8 mouse cellular contexts compared by ENCODE assay signal in the genomic region with DNA sequence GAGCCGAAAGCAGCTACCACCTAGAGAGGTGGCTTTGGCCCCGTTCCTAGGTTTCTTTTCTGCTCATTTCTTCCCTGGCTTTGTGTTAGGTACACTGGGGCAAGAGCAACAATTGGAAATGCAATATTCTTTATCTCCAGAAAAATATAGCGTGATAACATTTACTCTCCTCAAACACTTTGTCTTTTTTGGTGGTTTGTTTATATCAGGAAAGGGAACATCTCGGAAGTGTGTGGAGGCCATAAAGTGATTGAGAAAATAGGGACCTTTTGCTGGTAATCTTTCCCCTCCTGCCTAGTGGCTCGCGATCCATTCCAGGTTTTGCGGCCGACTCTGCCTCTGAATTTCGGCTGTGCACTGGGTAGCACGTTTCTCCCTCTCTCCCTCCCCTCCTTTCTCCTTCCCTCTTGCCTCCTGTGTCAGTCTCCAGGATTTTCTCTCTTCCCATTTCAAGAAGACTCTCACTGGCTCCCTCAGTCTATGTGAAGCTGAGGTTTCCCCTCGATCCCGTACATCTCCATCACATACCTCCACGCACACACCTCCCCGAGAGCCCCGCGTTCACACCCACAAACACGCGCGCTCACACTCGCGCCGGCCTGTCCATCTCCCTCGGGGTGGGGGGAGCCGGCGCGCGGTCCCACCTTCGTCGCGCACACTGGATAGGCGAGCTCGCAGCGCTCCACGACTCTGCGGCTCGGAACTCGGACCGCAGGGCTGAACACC. TPM values are rescaled to one million over a fixed set of nuclear protein-coding genes. Genes with fewer than 3 reads are reported as not detected.
DNase-seq lines count a peak whose midpoint lies in the region; ATAC-seq lines count a peak whose summit lies in the region.

A gene (plus strand): TSS at position 440 of the 726 bp plus-strand sequence.

- H3K9ac ChIP-seq in forebrain, embryonic 11.5 days (ENCODE audit: low read length), result peak within 1 kb of the TSS; percentile 98
- peak within 1 kb of the TSS; percentile 77 for H3K9ac ChIP-seq in heart, embryonic 14.5 days (ENCODE audit: low read length)
- peak within 1 kb of the TSS; percentile 55 for H3K9ac ChIP-seq in liver, embryonic 12.5 days
- H3K9ac ChIP-seq in neural tube, embryonic 13.5 days, result peak within 1 kb of the TSS; percentile 89

- WGBS in forebrain, embryonic 11.5 days, result under 1% methylated on average over 38 of the region's 38 CpGs
- WGBS in heart, embryonic 14.5 days, result under 1% methylated on average over 38 of the region's 38 CpGs
- under 1% methylated on average over 38 of the region's 38 CpGs for WGBS in liver, embryonic 12.5 days (ENCODE audit: insufficient replicate concordance)
- under 1% methylated on average over 38 of the region's 38 CpGs for WGBS in neural tube, embryonic 13.5 days

- peak; percentile 74 for ATAC-seq in forebrain, embryonic 11.5 days (replicated peaks; ENCODE audit: low FRiP score)
- ATAC-seq in heart, embryonic 14.5 days (ENCODE audit: insufficient number of reproducible peaks, insufficient read depth, low FRiP score, low read depth), result peak; percentile 57
- ATAC-seq in liver, embryonic 12.5 days, result peak; percentile 50
- peak; percentile 76 for ATAC-seq in neural tube, embryonic 13.5 days (ENCODE audit: low read depth)

- no peaks in the 10 kb centered on the region for H3K9me3 ChIP-seq in forebrain, embryonic 11.5 days (ENCODE audit: control insufficient read depth, low read length)
- H3K9me3 ChIP-seq in heart, embryonic 14.5 days (ENCODE audit: control insufficient read depth, low read length), result no peaks in the 10 kb centered on the region
- H3K9me3 ChIP-seq in liver, embryonic 12.5 days (replicated peaks), result no peaks in the 10 kb centered on the region
- no peaks in the 10 kb centered on the region for H3K9me3 ChIP-seq in neural tube, embryonic 13.5 days

- H3K36me3 ChIP-seq in forebrain, embryonic 11.5 days (ENCODE audit: control insufficient read depth, insufficient read depth, low read length), result no peaks in the 10 kb centered on the region
- no peaks in the 10 kb centered on the region for H3K36me3 ChIP-seq in heart, embryonic 14.5 days (ENCODE audit: control insufficient read depth, insufficient read depth, low read length)
- no peaks in the 10 kb centered on the region for H3K36me3 ChIP-seq in liver, embryonic 12.5 days
- no peaks in the 10 kb centered on the region for H3K36me3 ChIP-seq in neural tube, embryonic 13.5 days

- H3K27ac ChIP-seq in forebrain, embryonic 11.5 days (ENCODE audit: low read depth, low read length), result peak within 1 kb of the TSS; percentile 95
- H3K27ac ChIP-seq in heart, embryonic 14.5 days (replicated peaks in 1 of 2; ENCODE audit: control insufficient read depth in 1 of 2, insufficient read depth in 1 of 2, low read depth in 2 of 2, low read length in 2 of 2), result peak within 1 kb of the TSS; percentile 63 to 77
- peak within 1 kb of the TSS; percentile 72 for H3K27ac ChIP-seq in liver, embryonic 12.5 days
- H3K27ac ChIP-seq in neural tube, embryonic 13.5 days (replicated peaks), result peak within 1 kb of the TSS; percentile 92

- peak within 1 kb of the TSS; percentile 85 for H3K4me3 ChIP-seq in forebrain, embryonic 11.5 days (ENCODE audit: low read depth, low read length)
- H3K4me3 ChIP-seq in heart, embryonic 14.5 days (ENCODE audit: control insufficient read depth in 1 of 2, insufficient read depth in 1 of 2, low read depth in 1 of 2, low read length in 2 of 2), result peak within 1 kb of the TSS; percentile 64 to 72
- H3K4me3 ChIP-seq in liver, embryonic 12.5 days, result peak within 1 kb of the TSS; percentile 56
- H3K4me3 ChIP-seq in neural tube, embryonic 13.5 days, result peak within 1 kb of the TSS; percentile 89

- peak; percentile 24 for DNase-seq in thymus, postnatal 4 days
- no peak for DNase-seq in thymus, adult 18-20 months
- peak; percentile 93 for DNase-seq in forebrain, embryonic 11.5 days (ENCODE audit: low spot score)
- DNase-seq in kidney, postnatal 10 days, result peak; percentile 91
- DNase-seq in urinary bladder, postnatal 25 days (ENCODE audit: low spot score), result peak; percentile 79

- H3K4me1 ChIP-seq in forebrain, embryonic 11.5 days (replicated peaks; ENCODE audit: control insufficient read depth, insufficient read depth, low read length), result peaks cover 8% of the 10 kb centered on the region; the same call in 1 of the 2 replicates
- H3K4me1 ChIP-seq in heart, embryonic 14.5 days (ENCODE audit: control insufficient read depth in 2 of 2, insufficient read depth in 2 of 2, low read length in 2 of 2), result 0 out of 4 replicates have a peak, but pooled peaks cover 0 to 3% of the 10 kb centered on the region in 2 experiments
- 0 out of 2 replicates have a peak, but pooled peaks cover 3% of the 10 kb centered on the region for H3K4me1 ChIP-seq in liver, embryonic 12.5 days
- H3K4me1 ChIP-seq in neural tube, embryonic 13.5 days (replicated peaks), result peaks cover 28% of the 10 kb centered on the region

- no peaks in the 10 kb centered on the region for H3K27me3 ChIP-seq in forebrain, embryonic 11.5 days (ENCODE audit: control insufficient read depth, insufficient read depth, low read length)
- H3K27me3 ChIP-seq in heart, embryonic 14.5 days (ENCODE audit: control insufficient read depth, insufficient read depth, low read length), result peaks cover 6% of the 10 kb centered on the region
- H3K27me3 ChIP-seq in liver, embryonic 12.5 days (replicated peaks), result peaks cover 38% of the 10 kb centered on the region
- H3K27me3 ChIP-seq in neural tube, embryonic 13.5 days, result peaks cover 3% of the 10 kb centered on the region; the same call in 1 of the 2 replicates

- H3K4me2 ChIP-seq in forebrain, embryonic 11.5 days (ENCODE audit: low read depth, low read length, severe bottlenecking), result peak within 1 kb of the TSS; percentile 74
- peak within 1 kb of the TSS; percentile 100 for H3K4me2 ChIP-seq in heart, embryonic 14.5 days (ENCODE audit: low read length)
- peak within 1 kb of the TSS; percentile 65 for H3K4me2 ChIP-seq in liver, embryonic 12.5 days
- peak within 1 kb of the TSS; percentile 96 for H3K4me2 ChIP-seq in neural tube, embryonic 13.5 days

RNA-seq across cellular contexts. Expression of the gene that starts here (rescaled TPM):
- 36.5 and 36.7 TPM in 2 replicates for polyA plus RNA-seq in forebrain, embryonic 11.5 days (2014; fragmentation: Nextera tagmentation; extraction: Ambion mirVana)
- 12.3 and 14.5 TPM in 2 replicates for polyA plus RNA-seq in heart, embryonic 14.5 days (2014; fragmentation: Nextera tagmentation; extraction: Ambion mirVana)
- polyA plus RNA-seq in liver, embryonic 12.5 days (2016; fragmentation: Nextera tagmentation; extraction: Ambion mirVana), result 8.2 and 8.4 TPM in 2 replicates
- 20.1 and 22.1 TPM in 2 replicates for polyA plus RNA-seq in neural tube, embryonic 13.5 days (2015; fragmentation: Nextera tagmentation; extraction: Ambion mirVana)

Comparison
In these comparisons a context has a peak if more than half of its experiments do, and no peak if none do; other contexts are left out.
1. DNase-seq: peak in thymus, postnatal 4 days (single experiment), forebrain, embryonic 11.5 days (single experiment), kidney, postnatal 10 days (single experiment) and urinary bladder, postnatal 25 days (single experiment); none in thymus, adult 18-20 months (0 of 2).
2. Peak in every context shown above with its lines, with median percentiles within 50 percentile points of each other: ATAC-seq, H3K27ac ChIP-seq, H3K4me2 ChIP-seq, H3K4me3 ChIP-seq and H3K9ac ChIP-seq.